Mouse (Mus musculus): ENCODE measurements around the gene Snw1.

GRCm38 (mm10) chr12:87471964-87472786, at the start of gene Snw1:
- TF ChIP-seq ZNF384 (IDR thresholded peaks at IDR 0.05; ENCODE audit: low read depth, low read length) (no peak), HCFC1 (IDR thresholded peaks at IDR 0.05; ENCODE audit: borderline replicate concordance, insufficient read depth, low read length) (peak; percentile 100)

Data from ES-E14 (cell line).